Mouse (Mus musculus) lung, adult 2 months (tissue): ENCODE data around the gene 5330417H12Rik.

Experiments
- CTCF ChIP-seq: fragments of 200-500 bp; IDR thresholded peaks from 2 replicates; pipeline ENCODE4 v1.5.1; 2011; ENCODE audit warnings: mild to moderate bottlenecking, low read length, control low read depth; ENCODE audit not compliant: insufficient read depth
- POLR2A ChIP-seq: fragments of 200-500 bp; IDR thresholded peaks from 2 replicates; pipeline ENCODE4 v1.6.1; 2011; ENCODE audit warnings: low read depth, mild to moderate bottlenecking, control low read depth, low read length, borderline replicate concordance; ENCODE audit errors: extremely low read depth

DNA sequence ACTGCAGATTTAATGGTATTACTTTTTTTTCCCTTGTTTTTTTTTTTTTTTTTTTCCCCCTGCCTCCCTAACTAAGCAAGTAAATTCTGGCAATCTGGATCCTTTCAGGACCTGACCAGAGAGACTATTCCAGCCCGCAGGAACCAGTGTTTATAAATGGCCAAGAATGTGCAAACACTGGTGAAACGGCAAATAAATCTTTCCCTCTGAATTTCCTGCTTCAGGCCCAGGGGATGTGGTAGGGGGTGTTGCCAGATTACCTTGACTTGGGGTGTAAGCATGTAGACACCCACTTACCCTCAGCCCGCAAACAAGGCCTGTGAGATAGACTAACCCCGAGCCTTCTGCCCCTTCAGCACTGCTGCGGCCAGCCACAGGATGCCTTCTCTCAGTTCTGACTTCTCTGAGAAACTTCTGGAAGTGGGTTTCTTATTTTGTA, 36.9 kb upstream of the 5330417H12Rik start:
- TF ChIP-seq CTCF (no peak), POLR2A (no peak)
